Mouse (Mus musculus) midbrain, embryonic 10.5 days (tissue): Measurements from ENCODE around the gene Ergic1. TPM values are rescaled to one million over a fixed set of nuclear protein-coding genes. Genes with fewer than 3 reads are reported as not detected.
A peak's percentile ranks its signal among the peaks of the same experiment; 100 is the strongest.

Source experiments
- DNase-seq: peaks from one replicate; pipeline ENCODE4 v3.0.0-alpha.2; 2017; ENCODE audit warnings: low spot score
- H3K27ac ChIP-seq: fragments of 300-500 bp; sonication (generic); replicated peaks from 2 replicates; pipeline ENCODE4 v1.5.1; 2016; ENCODE audit warnings: mild to moderate bottlenecking
- H3K27me3 ChIP-seq: fragments of 300-500 bp; sonication (generic); 2 replicates; pipeline ENCODE4 v1.6.1; 2016; ENCODE audit warnings: low read depth, mild to moderate bottlenecking; ENCODE audit not compliant: poor library complexity, severe bottlenecking
- H3K36me3 ChIP-seq: fragments of 300-500 bp; sonication (generic); 2 replicates; pipeline ENCODE4 v1.6.1; 2016; ENCODE audit warnings: mild to moderate bottlenecking, moderate library complexity
- H3K4me1 ChIP-seq: fragments of 300-500 bp; sonication (generic); 2 replicates; pipeline ENCODE4 v1.6.1; 2016
- H3K4me3 ChIP-seq: fragments of 300-500 bp; sonication (generic); 2 replicates; pipeline ENCODE4 v1.5.1; 2016; ENCODE audit warnings: mild to moderate bottlenecking, moderate library complexity
- H3K9me3 ChIP-seq: fragments of 300-500 bp; sonication (generic); replicated peaks from 2 replicates; pipeline ENCODE4 v1.6.1; 2016; ENCODE audit warnings: mild to moderate bottlenecking
- WGBS: fragments of 180-500 bp; shearing (Covaris S2); methylation state at CpG from one replicate; pipeline ENCODE4 v1.1.7; 2016; 5-methylcytosine and 5-hydroxymethylcytosine counted together
- polyA plus RNA-seq: library from polyadenylated mRNA; unstranded; fragments of >200 nt; fragmentation: Nextera tagmentation; extraction: Ambion mirVana; gene quantifications from 2 replicates; pipeline ENCODE4 v1.2.1, GENCODE M21; 2016

Ergic1 gene
- polyA plus RNA-seq, 1 experiment from 2014 or later = 104 TPM

DNA sequence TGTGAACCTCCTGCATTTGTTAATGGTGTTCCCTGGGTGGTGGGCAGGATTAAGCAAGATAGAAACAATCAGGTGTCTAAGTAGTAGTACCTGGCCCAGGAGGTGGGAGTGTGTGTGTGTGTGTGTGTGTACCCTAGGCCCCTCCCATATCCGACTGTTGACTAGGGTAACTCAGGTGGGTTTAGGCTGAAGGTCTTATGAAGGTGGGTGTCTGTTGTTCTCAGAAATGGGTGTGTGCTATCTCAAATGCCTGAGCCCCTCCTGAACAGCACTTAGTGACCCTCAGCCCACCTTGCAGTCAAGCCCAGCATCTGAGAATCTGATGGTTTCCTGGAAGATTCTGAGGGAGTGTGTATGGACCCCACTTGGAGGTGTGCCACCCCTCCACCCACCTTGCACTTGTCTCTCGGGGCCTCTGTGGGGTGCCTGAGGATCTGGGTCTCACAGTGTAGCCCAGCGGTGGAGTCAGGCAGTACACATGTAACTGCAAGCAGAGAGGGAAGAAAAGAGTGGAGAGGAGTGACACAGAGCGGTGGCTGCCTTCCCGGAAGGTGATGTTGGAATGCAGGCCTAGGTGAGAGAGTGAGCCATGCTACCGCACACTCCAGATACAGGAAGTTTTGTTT, 35.7 kb downstream of the Ergic1 start:
- Histone ChIP-seq H3K27ac (no peak overlapping the region), H3K36me3 (peaks cover 31% of the 10 kb centered on the region), H3K9me3 (no peaks in the 10 kb centered on the region), H3K4me1 (peaks cover 22% of the 10 kb centered on the region), H3K4me3 (no peak overlapping the region), H3K27me3 (no peaks in the 10 kb centered on the region)
- DNase-seq = no peak
- 85% methylated on average over 6 of the region's 6 CpGs for WGBS

DNA sequence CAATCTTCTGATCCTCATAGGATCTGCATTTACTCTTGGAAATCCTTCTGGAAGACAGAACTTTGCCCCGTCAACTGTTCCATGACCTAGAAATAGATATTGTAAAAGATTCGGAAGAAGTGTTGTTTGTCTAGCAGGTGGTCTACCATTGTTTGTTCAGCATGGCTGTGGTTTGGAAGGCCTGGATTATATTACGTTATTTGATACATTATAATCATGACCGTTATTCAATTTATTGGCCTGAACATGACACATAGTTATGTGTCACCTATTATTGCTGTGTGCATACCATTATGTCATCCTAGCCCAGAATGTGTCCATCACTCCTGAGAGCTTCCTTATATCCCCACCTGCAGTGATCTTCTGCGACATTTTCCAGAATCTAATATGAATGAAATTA, 37.6 kb downstream of the Ergic1 start:
- WGBS = 93% methylated on average over 5 of the region's 5 CpGs

GRCm38 (mm10) chr17:26600913-26601447, 39.7 kb downstream of the Ergic1 start:
- Histone ChIP-seq H3K4me3 (no peak overlapping the region), H3K27ac (0 out of 2 replicates have a peak overlapping the region, but pooled peaks have one; percentile 42), H3K9me3 (no peaks in the 10 kb centered on the region), H3K36me3 (peaks cover 20% of the 10 kb centered on the region), H3K4me1 (peaks cover 19% of the 10 kb centered on the region), H3K27me3 (no peaks in the 10 kb centered on the region)
- 66% methylated on average over 17 of the region's 17 CpGs for WGBS
- DNase-seq = no peak

More for the DNA sequence above, 37.6 kb downstream of the Ergic1 start:
- H3K4me1 ChIP-seq = peaks cover 27% of the 10 kb centered on the region
- H3K4me3 ChIP-seq = no peak overlapping the region
- H3K27me3 ChIP-seq = no peaks in the 10 kb centered on the region
- no peaks in the 10 kb centered on the region for H3K9me3 ChIP-seq
- H3K27ac ChIP-seq = no peak overlapping the region
- peaks cover 20% of the 10 kb centered on the region for H3K36me3 ChIP-seq
- no peak for DNase-seq

DNA sequence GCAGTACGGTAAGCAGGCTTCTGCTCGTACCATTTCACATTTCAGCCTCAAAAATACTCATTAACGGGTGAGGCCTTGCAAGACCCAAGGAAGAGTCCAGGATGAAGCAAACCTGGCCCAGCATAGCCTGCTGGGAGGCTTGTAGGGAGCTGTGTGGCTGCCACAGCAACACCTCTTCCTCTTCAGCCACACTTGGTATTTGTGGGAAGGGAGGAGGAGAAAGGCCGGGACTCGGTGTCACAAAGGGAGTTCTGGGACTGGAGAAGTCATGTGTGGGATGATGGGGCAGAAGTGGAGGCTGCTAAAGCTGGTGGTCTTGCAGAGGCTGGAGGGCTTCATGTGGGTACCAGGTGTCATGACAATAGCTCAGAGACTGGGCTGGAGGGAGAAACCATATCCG, 40.2 kb downstream of the Ergic1 start:
- Histone ChIP-seq H3K9me3 (no peaks in the 10 kb centered on the region), H3K4me1 (peaks cover 19% of the 10 kb centered on the region), H3K36me3 (peaks cover 22% of the 10 kb centered on the region), H3K27ac (peak overlapping the region; percentile 42; the same call in 1 of the 2 replicates), H3K27me3 (no peaks in the 10 kb centered on the region), H3K4me3 (no peak overlapping the region)
- WGBS = 81% methylated on average over 6 of the region's 6 CpGs
- DNase-seq = no peak

- Histone ChIP-seq H3K27ac (peak overlapping the region; percentile 42), H3K36me3 (peaks cover 27% of the 10 kb centered on the region), H3K27me3 (no peaks in the 10 kb centered on the region), H3K9me3 (no peaks in the 10 kb centered on the region), H3K4me1 (peaks cover 19% of the 10 kb centered on the region), H3K4me3 (no peak overlapping the region)
- DNase-seq = no peak
- WGBS = 54% methylated on average over 6 of the region's 6 CpGs
Observed at GRCm38 (mm10) chr17:26601926-26602325, 40.6 kb downstream of the Ergic1 start.

DNA sequence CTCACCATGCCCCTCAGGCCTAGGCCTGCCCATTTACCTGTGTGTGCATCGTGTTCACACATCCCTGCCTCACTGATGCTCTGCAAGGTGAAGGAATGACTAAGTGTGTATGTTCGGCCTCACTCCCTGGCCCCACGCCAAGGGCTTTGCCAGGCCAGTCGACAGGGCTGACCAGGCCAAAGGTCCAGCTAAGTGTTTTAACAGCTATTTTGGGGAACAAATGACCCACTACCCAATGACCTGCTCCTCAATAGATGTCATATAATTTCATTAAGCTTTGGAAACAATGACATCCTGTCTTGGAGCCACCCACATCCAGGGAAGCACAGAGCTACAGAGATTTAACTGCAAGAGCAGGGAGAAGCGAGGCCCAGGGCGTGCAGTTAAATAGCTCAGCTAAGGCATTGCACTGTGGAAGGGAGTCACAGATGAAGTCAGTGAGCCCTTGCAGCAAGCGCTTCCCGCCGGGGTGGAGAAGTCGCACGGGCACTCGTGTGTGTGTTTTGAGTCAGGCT, 41.1 kb downstream of the Ergic1 start:
- Histone ChIP-seq H3K9me3 (no peaks in the 10 kb centered on the region), H3K4me3 (no peak overlapping the region), H3K36me3 (peaks cover 29% of the 10 kb centered on the region), H3K27me3 (no peaks in the 10 kb centered on the region), H3K27ac (peak overlapping the region; percentile 42), H3K4me1 (peaks cover 19% of the 10 kb centered on the region)
- 84% methylated on average over 12 of the region's 12 CpGs for WGBS
- no peak for DNase-seq

DNA sequence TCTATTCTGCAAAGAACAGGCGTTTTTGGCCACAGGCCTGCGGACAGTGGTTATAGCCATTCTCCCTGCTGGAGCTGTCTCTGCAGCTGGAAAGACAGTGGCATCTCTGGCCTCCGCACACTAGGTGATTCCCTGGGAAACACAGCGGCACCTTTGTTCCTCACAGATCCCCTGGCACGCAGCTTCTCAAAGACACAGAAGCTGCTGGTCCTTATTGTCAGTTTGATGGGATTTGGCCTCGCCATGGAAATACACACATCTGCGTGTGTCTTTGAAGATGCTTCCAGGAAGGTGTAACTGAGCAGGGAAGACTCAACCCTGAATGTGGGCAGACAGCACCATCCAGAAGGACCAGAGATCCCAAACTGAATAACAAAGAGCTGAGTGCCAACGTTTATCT, 42.0 kb downstream of the Ergic1 start:
- Histone ChIP-seq H3K4me3 (no peak overlapping the region), H3K4me1 (peaks cover 19% of the 10 kb centered on the region), H3K27ac (no peak overlapping the region; the same call in 1 of the 2 replicates), H3K36me3 (peaks cover 36% of the 10 kb centered on the region), H3K9me3 (no peaks in the 10 kb centered on the region), H3K27me3 (no peaks in the 10 kb centered on the region)
- DNase-seq = no peak
- WGBS = 88% methylated on average over 8 of the region's 8 CpGs

- Histone ChIP-seq H3K27ac (no peak overlapping the region), H3K4me3 (no peak overlapping the region), H3K4me1 (peaks cover 18% of the 10 kb centered on the region), H3K9me3 (no peaks in the 10 kb centered on the region), H3K27me3 (no peaks in the 10 kb centered on the region), H3K36me3 (peaks cover 59% of the 10 kb centered on the region)
- DNase-seq = no peak
- WGBS = 95% methylated on average over 4 of the region's 4 CpGs
Observed at GRCm38 (mm10) chr17:26605636-26606035, 44.3 kb downstream of the Ergic1 start.

DNA sequence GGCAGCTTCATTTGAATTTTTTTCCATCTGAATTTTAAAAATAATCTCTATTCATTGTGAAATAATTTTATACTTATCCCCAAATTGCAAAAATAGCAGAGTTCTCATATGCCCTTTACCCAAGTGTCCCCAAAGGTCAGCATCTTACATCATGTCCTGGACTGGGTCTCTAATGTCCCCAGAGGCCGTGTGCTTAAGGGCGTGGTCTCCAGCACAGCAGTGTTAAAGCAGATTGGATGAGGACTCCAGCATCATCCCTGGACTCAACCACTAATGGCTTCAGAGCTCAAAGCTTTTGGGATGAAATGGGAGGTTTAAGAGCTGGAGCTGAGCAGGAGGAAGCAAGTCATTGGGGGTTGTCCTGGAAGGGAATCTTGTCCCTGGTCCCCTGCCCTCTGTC, 45.2 kb downstream of the Ergic1 start:
- Histone ChIP-seq H3K36me3 (peaks cover 68% of the 10 kb centered on the region), H3K4me1 (peaks cover 9% of the 10 kb centered on the region), H3K27me3 (no peaks in the 10 kb centered on the region), H3K27ac (no peak overlapping the region), H3K9me3 (no peaks in the 10 kb centered on the region), H3K4me3 (no peak overlapping the region)
- DNase-seq = no peak
- 92% methylated on average over 2 of the region's 2 CpGs for WGBS

DNA sequence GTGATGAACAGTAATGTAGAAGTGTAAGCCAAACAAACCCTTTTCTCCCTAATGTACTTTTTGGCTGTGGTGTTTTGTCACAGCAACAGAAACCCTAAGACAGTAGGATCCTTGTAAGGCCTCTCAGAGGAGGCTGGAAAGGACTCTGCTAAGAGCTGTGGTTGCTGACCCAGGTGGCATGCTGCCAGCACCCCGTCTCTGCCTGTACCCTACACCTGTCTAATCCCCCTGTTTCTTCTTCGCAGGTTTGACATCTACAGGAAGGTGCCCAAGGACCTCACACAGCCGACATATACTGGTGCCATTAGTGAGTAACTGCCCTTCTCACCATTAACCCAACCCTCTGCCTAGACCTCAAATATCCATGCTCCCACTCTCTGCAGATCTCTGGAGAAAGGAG, 47.1 kb downstream of the Ergic1 start:
- no peak overlapping the region for H3K27ac ChIP-seq
- DNase-seq = no peak
- 95% methylated on average over 3 of the region's 3 CpGs for WGBS
- no peak overlapping the region for H3K4me3 ChIP-seq
- no peaks in the 10 kb centered on the region for H3K4me1 ChIP-seq
- H3K36me3 ChIP-seq = peaks cover 77% of the 10 kb centered on the region
- no peaks in the 10 kb centered on the region for H3K9me3 ChIP-seq
- no peaks in the 10 kb centered on the region for H3K27me3 ChIP-seq

DNA sequence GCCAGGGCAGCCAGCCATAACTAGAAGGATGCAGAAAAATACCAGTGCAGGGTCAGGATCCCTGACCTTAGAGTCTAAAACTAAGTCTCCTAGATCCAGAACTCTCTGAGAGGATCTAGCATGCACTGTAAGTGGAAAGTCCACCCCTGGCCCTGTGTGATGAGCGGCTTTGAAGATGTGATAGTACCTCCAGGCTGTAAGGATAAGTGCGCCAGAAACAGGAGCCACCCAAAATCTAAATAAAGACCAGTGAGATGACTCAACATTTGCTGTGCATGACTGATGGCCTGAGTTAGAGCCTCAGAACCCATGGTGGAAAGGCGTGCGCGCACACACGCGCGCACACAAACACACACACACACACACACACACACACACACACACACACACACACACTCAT, 47.6 kb downstream of the Ergic1 start:
- no peak for DNase-seq
- H3K36me3 ChIP-seq = peaks cover 78% of the 10 kb centered on the region
- no peaks in the 10 kb centered on the region for H3K9me3 ChIP-seq
- WGBS = 98% methylated on average over 8 of the region's 8 CpGs
- no peak overlapping the region for H3K4me3 ChIP-seq
- H3K27ac ChIP-seq = no peak overlapping the region
- H3K4me1 ChIP-seq = no peaks in the 10 kb centered on the region
- no peaks in the 10 kb centered on the region for H3K27me3 ChIP-seq

GRCm38 (mm10) chr17:26609820-26610219, 48.5 kb downstream of the Ergic1 start:
- 87% methylated on average over 8 of the region's 8 CpGs for WGBS
- no peaks in the 10 kb centered on the region for H3K27me3 ChIP-seq
- no peaks in the 10 kb centered on the region for H3K9me3 ChIP-seq
- no peak overlapping the region for H3K4me3 ChIP-seq
- peaks cover 85% of the 10 kb centered on the region for H3K36me3 ChIP-seq
- no peak overlapping the region for H3K27ac ChIP-seq
- no peak for DNase-seq
- no peaks in the 10 kb centered on the region for H3K4me1 ChIP-seq

GRCm38 (mm10) chr17:26611328-26611727, 50.0 kb downstream of the Ergic1 start:
- Histone ChIP-seq H3K27me3 (no peaks in the 10 kb centered on the region), H3K4me3 (no peak overlapping the region), H3K9me3 (no peaks in the 10 kb centered on the region), H3K4me1 (no peaks in the 10 kb centered on the region), H3K36me3 (peaks cover 86% of the 10 kb centered on the region), H3K27ac (no peak overlapping the region)
- WGBS = 93% methylated on average over 7 of the region's 7 CpGs
- no peak for DNase-seq
